Comparison of ENCODE assay signal across 8 mouse cellular contexts in genomic region chr10:83360356-83360755, GRCm38 (mm10). TPM values are rescaled to one million over a fixed set of nuclear protein-coding genes. Genes with fewer than 3 reads are reported as not detected.
DNase-seq lines count a peak whose midpoint lies in the region; ATAC-seq and TF ChIP-seq lines count a peak whose summit lies in the region.

No protein-coding gene starts in this region.

- H3K9ac ChIP-seq in embryonic facial prominence, embryonic 13.5 days, result peak overlapping the region; percentile 90
- H3K9ac ChIP-seq in intestine, embryonic 14.5 days (ENCODE audit: low read length), result peak overlapping the region; percentile 78

- H3K79me2 ChIP-seq in myocyte (ENCODE audit: control insufficient read depth, insufficient read depth), result peaks cover 22% of the 10 kb centered on the region

- no peaks in the 10 kb centered on the region for H3K27me3 ChIP-seq in embryonic facial prominence, embryonic 13.5 days
- H3K27me3 ChIP-seq in intestine, embryonic 14.5 days (replicated peaks; ENCODE audit: control insufficient read depth, insufficient read depth, low read length), result no peaks in the 10 kb centered on the region
- no peaks in the 10 kb centered on the region for H3K27me3 ChIP-seq in myocyte (ENCODE audit: control insufficient read depth, insufficient read depth, insufficient read length)

- peak overlapping the region; percentile 61 for H3ac ChIP-seq in myocyte (ENCODE audit: control insufficient read depth, insufficient read length)

- ATAC-seq in embryonic facial prominence, embryonic 13.5 days (ENCODE audit: insufficient number of reproducible peaks, insufficient read depth, low FRiP score, low TSS enrichment, low read depth), result peak; percentile 61; the same call in 1 of the 2 replicates
- peak; percentile 75 for ATAC-seq in intestine, embryonic 14.5 days (replicated peaks; ENCODE audit: low FRiP score, low TSS enrichment, low read depth)

- WGBS in lung, adult 2 months, result under 1% methylated on average over 40 of the region's 40 CpGs
- WGBS in embryonic facial prominence, embryonic 13.5 days, result under 1% methylated on average over 40 of the region's 40 CpGs
- WGBS in intestine, embryonic 14.5 days, result under 1% methylated on average over 40 of the region's 40 CpGs

- peak overlapping the region; percentile 96 for H3K4me3 ChIP-seq in lung, adult 2 months (replicated peaks; ENCODE audit: extremely low read depth, low read depth, low read length)
- peak overlapping the region; percentile 93 for H3K4me3 ChIP-seq in embryonic facial prominence, embryonic 13.5 days
- peak overlapping the region; percentile 85 for H3K4me3 ChIP-seq in intestine, embryonic 14.5 days (ENCODE audit: low read depth, low read length)
- H3K4me3 ChIP-seq in myocyte, result peak overlapping the region; percentile 81

- H3K4me2 ChIP-seq in embryonic facial prominence, embryonic 13.5 days, result peak overlapping the region; percentile 82
- H3K4me2 ChIP-seq in intestine, embryonic 14.5 days (ENCODE audit: low read length), result peak overlapping the region; percentile 62
- peak overlapping the region; percentile 84 for H3K4me2 ChIP-seq in myocyte (ENCODE audit: low read depth)

- H3K27ac ChIP-seq in embryonic facial prominence, embryonic 13.5 days, result peak overlapping the region; percentile 73
- H3K27ac ChIP-seq in intestine, embryonic 14.5 days (ENCODE audit: low read depth), result peak overlapping the region; percentile 71

- H3K9me3 ChIP-seq in embryonic facial prominence, embryonic 13.5 days, result no peaks in the 10 kb centered on the region
- no peaks in the 10 kb centered on the region for H3K9me3 ChIP-seq in intestine, embryonic 14.5 days (ENCODE audit: control insufficient read depth, low read length)

- H3K4me1 ChIP-seq in lung, adult 2 months (ENCODE audit: control insufficient read depth, insufficient read depth, low read length), result no peaks in the 10 kb centered on the region
- peaks cover 21% of the 10 kb centered on the region for H3K4me1 ChIP-seq in embryonic facial prominence, embryonic 13.5 days
- H3K4me1 ChIP-seq in intestine, embryonic 14.5 days (replicated peaks; ENCODE audit: control insufficient read depth, insufficient read depth, low read length), result peaks cover 6% of the 10 kb centered on the region

- DNase-seq in lung, adult 2 months, result no peak
- DNase-seq in lung, postnatal 4 days, result no peak
- DNase-seq in intestine, embryonic 14.5 days (ENCODE audit: low spot score), result no peak
- DNase-seq in yolk sac, embryonic 10.5 days (ENCODE audit: low spot score), result no peak
- no peak for DNase-seq in layer of hippocampus, adult 18-20 months (ENCODE audit: low spot score in 2 of 2)
- no peak for DNase-seq in adrenal gland, adult 2 months

- H3K36me3 ChIP-seq in embryonic facial prominence, embryonic 13.5 days, result peaks cover 32% of the 10 kb centered on the region
- peaks cover 31% of the 10 kb centered on the region for H3K36me3 ChIP-seq in intestine, embryonic 14.5 days (ENCODE audit: control insufficient read depth, insufficient read depth, low read length)
- H3K36me3 ChIP-seq in myocyte (ENCODE audit: control insufficient read depth, insufficient read depth), result peaks cover 22% of the 10 kb centered on the region

- no peak for TF ChIP-seq POLR2A in lung, adult 2 months (IDR thresholded peaks at IDR 0.05; ENCODE audit: borderline replicate concordance, extremely low read depth, low read depth, low read length)
- TF ChIP-seq POLR2A in myocyte (IDR thresholded peaks at IDR 0.05; ENCODE audit: insufficient read length, low read depth), result no peak

- TF ChIP-seq CTCF in lung, adult 2 months (IDR thresholded peaks at IDR 0.05; ENCODE audit: insufficient read depth, low read length), result no peak

TF ChIP-seq in myocyte, 11 proteins besides CTCF, POLR2A, EP300 and RAD21:
- no peak for TF ChIP-seq REST (IDR thresholded peaks at IDR 0.05; ENCODE audit: insufficient read depth, insufficient read length)
- TF ChIP-seq CEBPB (IDR thresholded peaks at IDR 0.05; ENCODE audit: insufficient read depth, poor library complexity, severe bottlenecking), result no peak
- TF ChIP-seq TCF12 (IDR thresholded peaks at IDR 0.05; ENCODE audit: insufficient read depth, poor library complexity, severe bottlenecking), result no peak
- TF ChIP-seq E2F4 (IDR thresholded peaks at IDR 0.05; ENCODE audit: insufficient read depth), result no peak
- TF ChIP-seq SRF (IDR thresholded peaks at IDR 0.05; ENCODE audit: control insufficient read depth, insufficient read length, low read depth), result no peak
- no peak for TF ChIP-seq MYOG (IDR thresholded peaks at IDR 0.05; ENCODE audit: control insufficient read depth in 1 of 3, insufficient read depth in 1 of 3, insufficient read length in 2 of 3, low read depth in 2 of 3)
- no peak for TF ChIP-seq USF1 (IDR thresholded peaks at IDR 0.05; ENCODE audit: low read depth)
- TF ChIP-seq MYOD1 (IDR thresholded peaks at IDR 0.05; ENCODE audit: control insufficient read depth in 1 of 3, insufficient read length in 2 of 3, low read depth in 2 of 3), result no peak
- TF ChIP-seq MAX (IDR thresholded peaks at IDR 0.05; ENCODE audit: low read depth), result no peak
- no peak for TF ChIP-seq POLR2AphosphoS2 (IDR thresholded peaks at IDR 0.05; ENCODE audit: insufficient read length, low read depth)
- no peak for TF ChIP-seq TCF3 (IDR thresholded peaks at IDR 0.05; ENCODE audit: insufficient read length, low read depth)

RNA-seq across cellular contexts. Expression of gene D10Wsu102e, which starts 0.3 kb away (rescaled TPM):
- polyA plus RNA-seq in lung, adult 2 months (2012; rRNA removed), result 0.16 and 0.24 TPM in 2 replicates
- polyA plus RNA-seq in embryonic facial prominence, embryonic 13.5 days (2015; fragmentation: Nextera tagmentation; extraction: Ambion mirVana), result 0.81 and 0.83 TPM in 2 replicates
- 0.66 and 0.79 TPM in 2 replicates for polyA plus RNA-seq in intestine, embryonic 14.5 days (2014; fragmentation: Nextera tagmentation; extraction: Ambion mirVana)
- 0.50 TPM for polyA plus RNA-seq in myocyte (2012; fragmentation: generic; extraction: Trizol)
- total RNA-seq in layer of hippocampus, adult 18-20 months (2021), result 1 to 10 TPM; 2.8 to 3.0 TPM
- total RNA-seq in adrenal gland, adult 2 months (2021), result under 1 TPM; 0.69 to 0.81 TPM
- 0.12 and 0.15 TPM in 2 replicates for polyA plus RNA-seq in adrenal gland, adult 2 months (2012; rRNA removed)

RNA-seq across cellular contexts. Expression of gene Slc41a2, which starts 22.7 kb away (rescaled TPM):
- 2.4 and 4.0 TPM in 2 replicates for polyA plus RNA-seq in lung, adult 2 months (2012; rRNA removed)
- polyA plus RNA-seq in embryonic facial prominence, embryonic 13.5 days (2015; fragmentation: Nextera tagmentation; extraction: Ambion mirVana), result 1.5 TPM in 2 replicates
- polyA plus RNA-seq in intestine, embryonic 14.5 days (2014; fragmentation: Nextera tagmentation; extraction: Ambion mirVana), result 0.89 and 1.6 TPM in 2 replicates
- 5.3 TPM for polyA plus RNA-seq in myocyte (2012; fragmentation: generic; extraction: Trizol)
- 10 to 100 TPM; 22.4 to 25.4 TPM for total RNA-seq in layer of hippocampus, adult 18-20 months (2021)
- 10 to 100 TPM in 1 of 2 experiments, 1 to 10 TPM in 1; 5.6 to 14.7 TPM for total RNA-seq in adrenal gland, adult 2 months (2021)
- polyA plus RNA-seq in adrenal gland, adult 2 months (2012; rRNA removed), result 0.95 and 1.3 TPM in 2 replicates
